Mouse (Mus musculus) neutrophil, adult 5-6 weeks (primary cell): Measurements from ENCODE around the gene Msantd1. TPM values are rescaled to one million over a fixed set of nuclear protein-coding genes. Genes with fewer than 3 reads are reported as not detected.
"Not testable (repeated sequence)": the region's sequence is repeated elsewhere in the genome, so short reads cannot be mapped to it uniquely, and the experiment has no call there.

Source experiments
- ATAC-seq: fragments of 151-379, 151-347 bp; 2 replicates; pipeline ENCODE4 v1.8.0; 2017; ENCODE audit warnings: mild to moderate bottlenecking, moderate TSS enrichment; ENCODE audit not compliant: insufficient number of reproducible peaks, poor library complexity, low FRiP score, severe bottlenecking; ENCODE audit errors: extremely low read depth
- total RNA-seq: library from RNA; stranded (forward); fragments of 200-1000 nt; gene quantifications from 2 replicates; pipeline ENCODE4 v1.2.3, GENCODE M21; 2017

The Msantd1 gene
- 1.2 and 1.7 TPM in 2 replicates for total RNA-seq

GRCm38 (mm10) chr5:34907910-34908725 lies at the start of gene Msantd1:
TSS of gene Msantd1 (plus strand) at chr5:34908012.
- ATAC-seq: no peak

- no peak for ATAC-seq
Observed at GRCm38 (mm10) chr5:34865367-34865766, 42.4 kb upstream of the Msantd1 start.

- not testable (repeated sequence) for ATAC-seq
Observed at GRCm38 (mm10) chr5:34880307-34880706, 27.5 kb upstream of the Msantd1 start.

- no peak for ATAC-seq
Observed at GRCm38 (mm10) chr5:34881023-34881422, 26.8 kb upstream of the Msantd1 start.

- no peak for ATAC-seq
Observed at GRCm38 (mm10) chr5:34885250-34885649, 22.6 kb upstream of the Msantd1 start.

GRCm38 (mm10) chr5:34889252-34889651 lies 18.6 kb upstream of the Msantd1 start:
- no peak for ATAC-seq

GRCm38 (mm10) chr5:34896697-34897453 lies 10.9 kb upstream of the Msantd1 start:
- ATAC-seq: no peak

GRCm38 (mm10) chr5:34899787-34900469 lies 7.9 kb upstream of the Msantd1 start:
- ATAC-seq: no peak

GRCm38 (mm10) chr5:34902371-34902770 lies 5.4 kb upstream of the Msantd1 start:
- ATAC-seq: no peak

GRCm38 (mm10) chr5:34902811-34903385 lies 4.9 kb upstream of the Msantd1 start:
- no peak for ATAC-seq

- ATAC-seq: no peak
Observed at GRCm38 (mm10) chr5:34904412-34904811, 3.4 kb upstream of the Msantd1 start.

- ATAC-seq: no peak
Observed at GRCm38 (mm10) chr5:34907230-34907629, 582 bp upstream of the Msantd1 start.

- no peak for ATAC-seq
Observed at GRCm38 (mm10) chr5:34908726-34909633, 1.2 kb downstream of the Msantd1 start.

- ATAC-seq: no peak
Observed at GRCm38 (mm10) chr5:34909634-34910503, 2.1 kb downstream of the Msantd1 start.

- ATAC-seq: no peak
Observed at GRCm38 (mm10) chr5:34910504-34910815, 2.6 kb downstream of the Msantd1 start.

- no peak; the same call in 1 of the 2 replicates for ATAC-seq
Observed at GRCm38 (mm10) chr5:34915801-34916200, 8.0 kb downstream of the Msantd1 start.

GRCm38 (mm10) chr5:34917234-34917655 lies 9.4 kb downstream of the Msantd1 start:
- ATAC-seq: no peak
